Mouse (Mus musculus): ENCODE results near the gene Cab39.
A peak's percentile ranks its signal among the peaks of the same experiment; 100 is the strongest.

Gene Cab39

DNA sequence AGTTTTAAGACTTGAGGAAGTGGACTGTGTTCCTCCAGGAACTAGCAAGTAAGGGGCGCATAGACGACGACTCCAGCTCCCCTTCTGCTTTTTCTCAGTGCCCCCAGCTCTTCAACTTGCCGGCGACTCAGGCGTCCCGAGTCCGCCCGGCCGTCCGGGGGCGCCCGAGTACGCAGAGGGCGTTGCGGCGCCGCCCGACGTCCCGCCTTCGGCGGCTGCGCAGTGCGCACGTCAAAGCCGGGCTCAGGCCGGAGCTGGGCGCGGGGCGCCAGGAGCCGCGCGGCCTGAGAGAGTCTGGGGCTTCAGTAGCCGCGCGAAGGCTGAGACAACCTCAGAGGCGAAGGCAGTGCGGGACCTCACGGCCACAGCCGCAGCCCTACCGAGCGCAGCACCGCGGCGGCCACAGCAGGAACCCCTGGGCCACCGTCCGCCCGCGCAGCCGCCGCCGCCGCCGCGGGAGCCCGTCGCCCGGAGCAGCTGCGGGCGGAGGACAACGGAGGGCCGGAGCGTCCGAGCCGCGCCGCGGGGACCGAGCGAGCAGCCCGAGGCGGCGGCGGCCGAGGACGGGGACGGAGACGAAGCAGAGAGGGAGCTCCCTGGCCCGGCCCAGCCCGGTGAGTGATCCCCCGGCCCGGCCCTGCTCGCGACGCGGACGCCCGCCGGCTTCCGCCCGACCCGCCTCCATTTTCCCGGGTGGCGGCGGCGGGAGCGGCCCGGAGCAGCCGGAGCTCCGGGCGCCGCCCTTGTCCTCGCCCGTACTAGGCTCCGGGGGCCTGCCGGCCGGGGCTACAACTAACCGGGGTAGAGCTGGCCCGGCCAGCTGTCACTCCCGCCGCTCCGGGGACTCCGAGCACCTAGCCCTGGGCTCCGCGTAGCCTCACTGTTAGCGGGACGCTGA, at the start of gene Cab39:
Cab39 (plus strand) TSS at position 234 of the 898 bp plus-strand sequence.
- DNase-seq (ENCODE audit: low spot score in 2 of 2), result peak; percentile 86 to 87

DNA sequence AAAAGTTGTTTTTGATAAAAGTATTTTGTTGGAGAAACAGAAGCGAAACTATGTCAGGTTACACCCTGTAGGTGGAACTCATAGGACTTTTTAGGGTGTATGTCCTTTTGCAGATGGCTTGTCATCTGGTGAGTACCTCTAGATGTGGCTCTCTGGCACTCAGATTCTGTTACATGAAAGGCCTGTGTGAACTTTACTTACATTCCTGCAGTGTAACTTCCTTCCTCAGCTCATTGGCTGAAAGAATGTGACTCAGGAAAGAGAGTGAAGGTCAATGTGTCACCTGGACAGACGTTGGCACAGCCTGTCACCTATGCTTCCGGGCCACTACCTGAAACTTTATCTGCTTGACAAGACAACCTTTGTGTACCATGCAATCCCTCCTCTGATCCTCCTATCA, 48.7 kb upstream of the Cab39 start:
- no peak for DNase-seq (ENCODE audit: low spot score in 2 of 2)

DNA sequence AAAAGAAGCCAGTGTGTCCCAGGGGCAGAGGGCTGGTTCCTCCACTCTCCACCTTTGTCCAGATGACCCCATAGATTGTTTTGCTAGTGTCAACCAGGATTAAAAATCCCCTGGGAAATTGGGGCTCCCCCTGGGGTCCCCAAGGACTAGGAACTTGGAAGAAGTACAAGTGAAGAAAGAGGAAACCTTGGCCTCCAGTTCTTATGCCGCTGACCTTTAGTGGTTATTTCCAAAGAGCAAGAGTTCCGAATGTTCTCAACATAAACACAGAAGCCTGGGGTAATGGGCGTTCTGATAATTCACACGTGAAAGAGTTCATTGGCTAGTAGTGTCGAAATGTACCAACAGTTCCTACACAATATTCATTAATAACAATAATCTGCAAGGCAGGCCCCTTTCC, 46.7 kb upstream of the Cab39 start:
- no peak for DNase-seq (ENCODE audit: low spot score in 2 of 2)

DNA sequence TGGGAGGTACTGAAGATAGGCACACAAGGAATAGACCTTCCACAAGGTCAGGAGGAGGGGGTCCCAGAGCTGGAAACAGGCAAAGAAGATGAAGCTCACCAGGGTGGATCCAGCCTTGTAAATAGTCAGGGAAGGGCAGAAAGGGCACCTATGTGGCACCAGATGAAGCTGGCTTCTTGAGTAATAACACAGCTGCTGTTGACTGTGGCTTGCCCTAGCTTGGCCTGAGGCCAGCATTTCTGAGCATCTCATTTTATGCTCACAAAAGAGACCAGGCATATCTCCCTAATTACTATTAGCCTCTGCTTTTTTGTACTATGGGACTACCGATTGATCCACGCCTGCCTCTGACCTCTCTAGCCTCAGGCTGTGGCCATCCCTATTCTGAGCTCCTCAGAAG, 43.4 kb upstream of the Cab39 start:
- DNase-seq (ENCODE audit: low spot score in 2 of 2), result no peak

DNA sequence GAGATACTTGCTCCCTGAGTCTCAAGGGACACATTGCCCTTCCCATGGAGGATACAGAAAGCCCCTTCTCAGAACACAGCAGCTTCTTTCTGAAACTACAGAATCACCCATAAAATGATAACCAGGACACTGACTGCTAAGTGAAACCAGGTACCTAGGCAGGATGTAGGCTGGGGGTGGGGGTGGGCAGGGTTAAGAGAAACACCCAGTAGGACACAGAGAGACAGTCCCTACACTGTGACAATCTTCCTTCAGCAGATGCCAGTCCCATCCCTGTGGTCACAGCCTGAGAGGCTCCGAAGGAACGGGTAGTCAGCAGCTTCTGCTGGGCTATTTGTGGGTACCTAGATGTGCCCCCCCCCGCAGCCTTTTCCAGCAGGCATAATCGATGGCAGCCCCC, 42.6 kb upstream of the Cab39 start:
- no peak for DNase-seq (ENCODE audit: low spot score in 2 of 2)

DNA sequence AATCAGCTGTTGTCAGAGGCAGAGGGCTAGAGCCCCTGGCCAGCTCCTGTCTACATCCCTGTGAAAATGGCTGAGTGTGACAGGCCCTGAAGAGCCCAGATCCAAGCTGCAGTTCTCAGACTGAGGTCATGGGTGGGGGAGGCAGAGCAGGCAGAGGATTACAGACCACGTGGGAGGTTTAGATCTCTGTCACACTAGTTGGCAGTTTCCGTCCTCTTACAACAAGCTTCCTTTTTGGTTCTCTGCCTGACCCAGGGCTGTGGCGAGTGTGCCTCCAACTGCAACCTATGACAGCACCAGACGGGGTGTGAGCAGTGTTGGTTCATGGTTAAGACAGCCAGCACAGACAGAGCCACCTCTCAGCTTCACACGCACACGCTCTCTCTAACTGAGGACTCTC, 41.7 kb upstream of the Cab39 start:
- no peak for DNase-seq (ENCODE audit: low spot score in 2 of 2)

DNA sequence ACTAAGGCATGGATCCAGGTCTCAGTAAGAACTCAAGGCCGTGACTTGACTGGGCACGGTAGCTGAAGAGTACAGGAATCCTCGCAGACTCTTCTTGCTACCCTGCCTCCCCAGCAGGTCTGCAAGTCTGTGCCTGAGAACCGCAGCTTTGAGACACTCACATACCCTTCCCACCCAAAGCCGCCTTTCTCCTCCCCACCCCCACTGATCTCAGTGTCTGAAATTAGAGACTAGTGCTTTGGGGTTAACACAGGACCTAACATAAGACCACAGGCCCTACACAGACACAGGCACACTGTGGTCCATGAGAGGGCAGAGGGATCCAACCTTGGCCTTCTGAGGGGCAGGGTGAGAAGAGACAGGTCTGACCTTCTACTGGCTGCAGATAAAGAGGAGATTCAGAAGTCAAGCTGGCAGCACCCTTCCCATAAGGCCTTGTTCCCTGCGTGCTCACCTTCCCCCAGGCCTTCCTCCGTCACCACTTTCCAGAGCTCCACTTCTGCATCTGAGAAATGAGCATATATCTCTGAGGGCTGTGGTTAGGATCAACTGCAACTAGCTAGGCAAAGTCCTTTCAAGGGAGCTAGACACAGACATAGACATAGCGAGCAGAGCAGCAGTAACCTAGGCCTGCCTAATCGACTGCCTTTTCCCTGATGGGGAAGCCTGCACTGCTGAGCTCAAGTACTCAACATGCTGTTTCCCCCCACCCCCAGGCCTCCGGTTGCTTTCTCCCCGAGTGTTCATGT, 41.1 kb upstream of the Cab39 start:
- DNase-seq (ENCODE audit: low spot score in 2 of 2), result no peak

DNA sequence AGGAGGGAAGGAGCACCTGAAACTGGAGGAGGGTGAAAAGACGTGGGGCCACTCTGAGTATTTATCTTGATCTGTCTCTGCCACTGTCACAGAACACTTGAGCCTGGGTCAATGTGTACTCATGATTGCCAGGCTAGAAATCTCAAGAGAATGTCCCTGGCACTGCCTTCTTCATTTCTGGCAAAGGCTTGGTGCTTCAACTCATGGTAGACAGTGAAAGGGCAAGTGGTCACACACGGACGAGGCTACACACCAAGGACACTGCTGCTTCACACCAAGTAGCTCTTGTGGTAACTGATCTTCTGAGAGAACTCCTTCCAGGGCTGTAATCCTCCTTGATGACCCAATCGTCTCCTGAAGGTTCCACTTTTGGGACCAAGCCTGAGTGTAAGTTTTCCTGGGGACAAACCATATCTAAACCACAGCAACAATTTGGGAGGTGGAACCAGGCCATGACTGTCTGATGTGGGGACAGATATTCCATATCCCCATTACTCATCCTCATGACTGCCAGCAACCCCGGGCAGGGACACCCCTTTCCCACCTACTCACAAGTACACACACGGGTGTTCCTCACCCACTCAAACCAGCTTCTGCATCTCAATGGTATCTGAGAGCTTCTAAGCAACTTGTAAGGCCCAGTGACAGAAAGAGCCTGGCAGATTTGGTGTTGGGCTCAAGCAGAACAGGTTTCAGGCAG, 35.6 kb upstream of the Cab39 start:
- no peak for DNase-seq (ENCODE audit: low spot score in 2 of 2)

DNA sequence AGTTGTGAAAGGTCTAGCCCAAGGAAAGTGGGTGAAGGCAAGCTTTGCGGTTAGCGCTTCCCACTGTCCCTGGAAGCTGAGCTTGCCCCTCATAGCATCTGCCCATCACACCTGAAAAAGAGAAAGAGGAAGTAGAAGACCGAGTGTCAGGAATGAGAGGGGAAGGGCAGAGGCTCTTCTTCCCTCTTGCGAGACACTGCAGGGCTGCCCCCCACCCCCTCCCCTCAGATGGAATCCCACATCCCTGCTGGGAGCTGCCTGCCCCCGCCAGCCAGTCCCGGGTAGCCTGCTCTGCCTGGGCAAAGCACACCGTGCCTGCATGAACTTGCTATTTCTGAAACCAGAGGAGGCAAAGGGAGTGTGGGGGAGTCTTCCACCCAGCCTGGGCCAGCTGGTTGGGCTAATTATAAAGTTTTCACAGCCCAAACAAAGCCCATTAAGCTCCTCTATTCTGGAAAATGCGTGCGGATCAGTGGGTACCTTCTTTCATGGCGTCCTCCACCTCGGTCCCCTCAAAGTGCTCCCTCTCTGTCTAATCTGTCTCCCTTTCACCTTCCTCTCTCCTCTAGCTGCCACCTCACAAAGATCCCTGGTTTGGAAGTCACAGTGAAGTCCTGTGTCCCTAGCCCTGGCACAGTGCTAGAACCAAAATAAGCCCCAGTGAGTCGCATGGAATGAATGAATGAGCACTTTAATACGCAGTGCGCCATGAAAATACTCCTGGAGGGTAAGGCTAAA, 34.8 kb upstream of the Cab39 start:
- no peak for DNase-seq (ENCODE audit: low spot score in 2 of 2)

DNA sequence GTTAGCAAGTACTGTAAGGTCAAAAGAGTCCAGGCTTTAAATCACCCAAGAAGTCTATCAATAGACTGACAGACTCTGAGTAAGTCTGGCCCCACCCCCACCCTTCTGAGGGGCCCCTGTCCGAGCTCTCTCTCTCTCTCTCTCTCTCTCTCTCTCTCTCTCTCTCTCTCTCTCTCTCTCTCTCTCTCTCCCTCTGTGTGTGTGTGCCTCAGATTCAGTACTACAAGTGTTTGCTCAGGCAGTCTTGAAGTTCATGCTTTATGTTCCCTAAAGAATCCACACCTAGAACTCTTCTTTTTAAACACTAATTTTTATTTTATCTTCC, 34.3 kb upstream of the Cab39 start:
- DNase-seq (ENCODE audit: low spot score in 2 of 2), result no peak

DNA sequence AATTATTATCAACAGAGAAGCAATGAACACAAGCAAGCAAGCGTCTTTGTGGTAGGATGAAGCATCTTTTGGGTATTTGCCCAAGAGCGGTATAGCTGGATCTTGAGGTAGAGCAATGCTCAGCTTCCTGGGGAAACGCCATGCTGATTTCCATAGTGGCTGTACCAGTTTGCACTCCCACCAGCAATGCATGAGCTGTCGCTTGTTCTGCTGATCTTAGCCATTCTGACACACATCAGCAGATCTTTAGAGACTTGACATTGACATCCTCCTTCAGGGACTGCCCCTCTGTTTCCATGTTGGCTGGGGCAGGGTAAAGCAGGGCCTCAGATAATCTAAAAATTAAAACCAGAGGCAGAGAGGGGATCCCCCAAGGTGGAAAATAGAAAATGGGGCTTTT, 31.6 kb upstream of the Cab39 start:
- DNase-seq (ENCODE audit: low spot score in 2 of 2), result no peak

DNA sequence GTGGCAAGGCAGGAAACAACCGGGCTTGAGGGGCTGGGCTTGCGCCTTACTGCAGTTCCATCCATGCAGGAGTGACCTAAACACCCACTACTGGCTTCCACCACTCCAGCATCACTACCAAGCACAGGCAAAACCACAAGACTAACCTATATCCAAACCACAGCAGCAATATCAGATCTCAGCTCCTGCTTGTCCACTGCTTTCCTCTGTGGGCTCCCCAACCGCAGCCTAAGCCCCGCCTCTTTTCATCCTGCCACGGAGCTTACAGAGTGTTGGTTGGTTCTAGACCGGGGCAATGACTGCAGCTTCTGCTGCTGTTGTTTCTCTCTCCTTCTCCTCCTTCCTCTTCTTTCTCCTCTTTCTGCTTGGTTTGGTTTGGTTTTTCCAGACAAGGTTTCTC, 29.9 kb upstream of the Cab39 start:
- DNase-seq (ENCODE audit: low spot score in 2 of 2), result no peak

DNA sequence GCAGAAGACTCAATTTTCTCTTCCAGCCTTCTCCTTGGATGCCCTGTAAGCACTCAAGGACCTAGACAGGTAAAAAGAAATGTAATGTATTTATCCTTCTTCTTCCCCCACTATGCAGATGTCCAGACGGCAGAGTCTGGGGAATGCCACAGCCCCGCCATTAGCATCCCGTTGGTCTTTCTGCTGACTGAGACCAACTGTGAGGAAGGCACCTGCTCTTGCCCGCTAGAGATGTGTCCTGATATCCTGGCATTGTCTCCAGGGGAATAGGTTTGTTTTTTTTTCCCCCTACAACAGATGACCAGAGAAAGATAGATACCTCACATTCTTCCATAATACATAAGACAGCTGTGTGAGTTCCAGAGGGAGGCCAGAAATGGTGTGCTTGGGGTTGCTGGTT, 28.9 kb upstream of the Cab39 start:
- DNase-seq (ENCODE audit: low spot score in 2 of 2), result no peak

DNA sequence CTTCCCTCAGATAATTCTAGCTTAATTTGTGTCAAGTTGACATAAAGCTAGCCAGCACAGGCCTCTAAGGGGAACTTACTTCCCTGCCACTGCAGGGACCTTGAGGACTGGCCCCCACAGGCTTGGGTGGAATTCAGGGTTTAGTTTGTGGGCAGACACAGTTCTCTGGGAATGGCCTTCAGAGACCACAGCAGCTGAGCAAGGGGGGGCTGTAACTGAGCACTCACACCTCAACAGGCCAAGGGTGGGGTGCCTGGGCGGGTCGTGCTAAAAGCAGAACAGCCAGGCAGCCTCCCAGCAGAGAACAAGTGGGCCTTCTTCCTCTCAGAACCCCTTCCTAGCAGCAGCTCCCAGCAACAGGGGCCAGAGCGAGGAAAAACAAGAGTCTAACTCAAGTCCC, 27.1 kb upstream of the Cab39 start:
- DNase-seq (ENCODE audit: low spot score in 2 of 2), result no peak

DNA sequence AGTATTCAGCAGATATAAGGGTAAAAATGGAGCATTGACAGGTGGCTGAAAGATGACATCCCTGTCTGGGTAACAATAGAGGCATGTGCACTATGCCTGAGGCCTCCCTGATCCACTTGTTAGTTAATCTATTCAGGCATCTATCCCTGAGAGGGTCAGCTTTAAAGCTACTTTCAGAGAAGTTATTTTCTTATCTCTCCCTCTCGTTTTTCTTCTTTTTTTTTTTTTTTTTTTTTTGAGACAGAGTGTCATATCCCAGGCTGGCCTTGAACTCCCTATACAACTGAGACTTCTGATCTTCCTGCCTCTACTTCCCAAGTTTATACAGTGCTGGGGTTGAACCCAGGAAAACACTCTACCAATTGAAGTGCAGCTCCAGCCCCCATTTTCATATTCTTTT, 25.5 kb upstream of the Cab39 start:
- DNase-seq (ENCODE audit: low spot score in 2 of 2), result no peak

DNA sequence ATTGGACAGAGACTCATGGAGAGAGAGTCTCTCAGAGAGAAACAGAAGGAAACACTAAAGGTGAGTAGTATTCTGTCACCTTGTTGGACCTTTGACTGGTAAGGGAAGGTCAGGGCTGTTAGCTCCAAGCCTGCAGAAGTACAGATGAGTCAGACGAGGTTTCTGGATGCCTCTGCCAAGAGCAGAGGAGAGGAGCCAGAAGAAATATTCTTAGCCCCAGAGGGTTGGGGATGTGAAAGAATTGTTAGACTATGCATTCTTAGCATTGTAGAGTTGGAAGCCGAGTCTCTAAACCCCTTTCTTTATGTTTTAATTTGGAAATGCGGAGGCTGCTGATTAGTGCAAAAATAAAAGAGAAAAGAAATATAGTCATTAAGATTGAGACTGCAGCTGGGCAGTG, 21.3 kb upstream of the Cab39 start:
- DNase-seq (ENCODE audit: low spot score in 2 of 2), result no peak

DNA sequence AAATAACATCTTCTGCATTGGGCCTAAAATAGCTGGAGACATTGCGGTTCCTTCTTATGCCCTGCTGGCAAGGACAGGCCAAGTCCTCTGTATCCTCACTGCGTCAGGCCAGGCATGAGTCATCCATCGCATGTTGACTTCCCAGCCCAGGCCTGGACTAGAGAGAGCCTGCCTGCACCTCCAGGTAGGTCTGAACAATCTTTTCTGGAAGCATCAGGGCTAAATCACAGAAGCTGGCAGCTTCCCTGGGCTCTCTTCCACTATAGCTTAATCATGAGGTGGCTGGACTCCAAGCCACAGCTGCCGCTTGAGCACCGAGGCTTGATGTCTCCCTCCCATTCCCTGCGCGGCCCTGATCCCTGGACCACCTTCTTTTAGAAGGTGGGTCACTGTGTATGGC, 18.1 kb upstream of the Cab39 start:
- DNase-seq (ENCODE audit: low spot score in 2 of 2), result no peak

DNA sequence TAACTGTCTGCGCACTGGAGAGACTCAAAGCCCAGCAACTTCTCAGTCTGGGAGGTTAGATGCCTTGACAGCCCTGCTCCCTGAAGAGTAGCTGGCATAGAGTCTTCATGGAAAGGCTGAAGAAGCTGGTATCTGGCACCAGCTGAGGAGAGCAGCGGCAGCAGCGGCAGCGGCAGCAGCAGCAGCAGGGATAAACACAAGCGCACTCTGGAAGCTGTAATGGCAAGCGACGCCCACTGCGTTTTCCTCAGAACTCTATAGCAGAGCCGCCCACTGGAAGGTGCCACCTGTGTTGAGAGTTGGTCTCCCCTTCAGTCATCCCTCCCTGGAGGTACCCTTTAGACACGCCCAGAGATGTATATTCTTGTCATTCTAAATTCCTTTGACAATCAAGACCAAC, 17.1 kb upstream of the Cab39 start:
- no peak for DNase-seq (ENCODE audit: low spot score in 2 of 2)

DNA sequence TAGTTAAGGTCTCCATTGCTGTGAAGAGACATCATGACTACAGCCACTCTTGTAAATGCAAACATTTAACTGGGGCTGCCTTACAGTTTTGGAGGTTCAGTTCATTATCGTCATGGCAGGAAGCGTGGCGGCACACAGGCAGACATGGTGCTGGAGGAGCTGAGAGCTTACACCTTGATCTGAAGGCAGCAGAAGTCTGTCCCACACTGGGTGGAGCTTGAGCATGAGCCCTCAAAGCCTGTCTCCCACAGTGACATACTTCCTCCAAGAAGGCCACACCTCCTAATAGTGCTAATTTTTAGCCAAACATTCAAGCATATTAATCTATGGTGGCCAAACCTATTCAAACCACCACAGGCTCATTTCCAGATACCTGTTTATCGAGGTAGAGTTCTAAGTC, 14.8 kb upstream of the Cab39 start, which contains the start of gene A630001G21Rik:
A630001G21Rik (minus strand) TSS at position 208 of the 400 bp plus-strand sequence.
- no peak for DNase-seq (ENCODE audit: low spot score in 2 of 2)

DNA sequence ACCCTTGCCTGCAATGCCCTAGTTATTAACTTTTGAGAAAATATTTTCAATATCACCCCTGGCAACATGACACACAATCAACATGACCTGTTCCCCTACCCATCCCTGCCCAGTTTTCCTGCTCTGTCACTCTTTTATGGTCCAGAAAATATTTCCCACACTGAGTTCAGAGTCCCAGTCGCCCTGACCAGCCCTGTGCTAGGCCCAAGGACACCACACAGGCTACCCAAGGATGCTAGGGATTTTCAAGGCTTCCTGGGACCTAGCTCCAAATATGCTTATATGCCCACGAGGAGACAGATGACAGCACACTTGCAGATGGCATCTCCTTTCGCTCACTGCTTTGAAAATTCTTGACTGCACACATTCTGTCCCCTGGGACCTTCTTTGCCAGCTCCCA, 14.2 kb upstream of the Cab39 start:
- no peak for DNase-seq (ENCODE audit: low spot score in 2 of 2)

DNA sequence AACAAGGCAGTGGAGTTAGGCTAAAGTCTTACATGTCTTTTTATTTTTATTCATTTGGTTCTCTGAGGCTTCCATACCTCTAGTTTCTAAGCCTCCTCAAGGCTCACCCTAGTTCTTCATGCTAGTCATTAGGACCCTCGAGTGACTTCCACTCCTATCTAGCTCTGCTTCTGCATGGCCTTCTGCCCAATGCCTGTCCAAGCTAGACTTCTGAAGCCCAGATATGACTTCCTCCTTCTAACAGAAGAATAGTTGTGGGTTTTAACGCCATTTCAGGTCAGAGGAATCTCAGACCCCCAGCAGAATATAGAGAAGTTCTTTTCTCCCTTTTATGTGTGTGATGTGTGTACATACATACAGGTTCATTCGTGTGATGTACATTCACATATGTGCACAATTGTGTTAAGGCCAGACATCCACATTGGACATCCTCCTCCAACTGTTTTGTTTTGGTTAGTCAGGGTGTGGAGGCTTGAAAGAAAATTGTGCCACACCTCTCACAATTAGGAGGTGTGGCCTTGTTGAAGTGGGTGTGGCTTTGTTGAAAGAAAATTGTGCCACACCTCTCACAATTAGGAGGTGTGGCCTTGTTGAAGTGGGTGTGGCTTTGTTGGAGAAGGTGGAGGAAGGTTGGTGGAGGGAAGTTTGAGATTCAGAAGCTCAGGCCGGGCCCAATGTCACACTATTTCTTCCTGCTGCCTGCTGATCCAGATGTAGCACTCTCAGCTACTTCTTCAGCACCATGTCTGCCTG, 13.6 kb upstream of the Cab39 start:
- no peak for DNase-seq (ENCODE audit: low spot score in 2 of 2)
